Mouse (Mus musculus): Measurements from ENCODE around the gene Kctd15.

GRCm38 (mm10) chr7:34606729-34607128 is 49.8 kb downstream of the Kctd15 start:
- no peak for TF ChIP-seq POLR2A (IDR thresholded peaks at IDR 0.05; ENCODE audit: insufficient read depth, low read length)
- no peak for TF ChIP-seq CTCF (IDR thresholded peaks at IDR 0.05; ENCODE audit: low read depth, low read length)

Data from ES-Bruce4 (cell line).